Mouse (Mus musculus) small intestine, adult 2 months (tissue): ENCODE data around the gene Ppp1r11.
A peak's percentile ranks its signal among the peaks of the same experiment; 100 is the strongest.

Source experiments
- CTCF ChIP-seq: fragments of 200-500 bp; IDR thresholded peaks from 2 replicates; pipeline ENCODE4 v1.5.1; 2012; ENCODE audit warnings: low read depth, mild to moderate bottlenecking, control low read depth, inconsistent platforms, low read length, moderate library complexity, mixed read lengths; ENCODE audit not compliant: insufficient replicate concordance, insufficient read length; ENCODE audit errors: extremely low read depth
- POLR2A ChIP-seq: fragments of 200-500 bp; IDR thresholded peaks from 2 replicates; pipeline ENCODE4 v1.6.1; 2012; ENCODE audit warnings: low read depth, mild to moderate bottlenecking, control low read depth, inconsistent platforms, low read length, moderate library complexity

GRCm38 (mm10) chr17:36950981-36951947 is at the start of gene Ppp1r11:
- TF ChIP-seq CTCF (no peak; the same call in 1 of the 2 replicates), POLR2A (peak; percentile 81)
